Mouse (Mus musculus): ENCODE results near the gene Itga3. TPM values are rescaled to one million over a fixed set of nuclear protein-coding genes. Genes with fewer than 3 reads are reported as not detected.

The Itga3 gene
- polyA plus RNA-seq, 1 experiment, result 0.01 TPM

DNA sequence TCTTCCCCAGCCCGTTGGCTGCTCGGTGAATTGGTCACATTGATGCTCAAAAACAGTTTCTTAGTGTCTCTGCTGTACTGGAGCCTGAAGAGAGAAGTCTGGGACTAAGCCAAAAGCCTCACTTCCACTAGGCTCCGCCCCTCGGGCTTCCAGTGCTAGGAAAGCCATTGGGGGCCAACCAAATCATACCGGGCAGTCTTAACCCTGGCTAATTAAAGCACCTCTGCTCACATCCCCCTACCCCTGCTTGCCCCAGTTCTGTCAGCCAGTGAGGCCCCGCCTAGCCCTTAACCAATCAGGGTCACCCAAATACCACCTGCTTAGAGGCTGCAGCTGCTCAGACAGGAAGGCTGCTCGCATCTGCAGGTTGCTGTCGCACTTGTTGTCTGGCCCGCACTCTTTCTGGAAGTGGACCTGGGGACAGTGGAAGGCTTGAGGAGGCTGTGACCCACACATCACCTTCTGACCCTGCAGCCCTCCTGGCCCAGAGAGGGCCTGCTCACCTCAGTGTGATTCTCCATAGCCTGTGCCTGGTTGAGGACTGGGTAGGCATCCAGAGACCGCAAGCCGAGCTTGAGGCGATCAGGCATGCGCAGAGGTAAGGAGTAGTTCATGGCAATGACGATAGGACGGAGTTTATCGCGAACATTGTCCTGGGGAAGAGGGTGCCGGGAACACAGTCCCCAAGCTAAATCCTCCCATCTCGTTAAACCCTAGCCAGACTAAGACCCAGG, 19.7 kb downstream of the Itga3 start:
- Histone ChIP-seq H3K36me3 (ENCODE audit: control insufficient read depth) (no peaks in the 10 kb centered on the region; the same call in 1 of the 2 replicates), H3K4me3 (replicated peaks) (no peak overlapping the region), H3K9me3 (ENCODE audit: control insufficient read depth, low read length) (no peaks in the 10 kb centered on the region; the same call in 1 of the 2 replicates), H3K4me1 (ENCODE audit: control insufficient read depth) (no peaks in the 10 kb centered on the region), H3K27me3 (ENCODE audit: control insufficient read depth) (peaks cover 5% of the 10 kb centered on the region; the same call in 1 of the 2 replicates)
- TF ChIP-seq GATA1 (IDR thresholded peaks at IDR 0.05; ENCODE audit: low read length), result no peak

DNA sequence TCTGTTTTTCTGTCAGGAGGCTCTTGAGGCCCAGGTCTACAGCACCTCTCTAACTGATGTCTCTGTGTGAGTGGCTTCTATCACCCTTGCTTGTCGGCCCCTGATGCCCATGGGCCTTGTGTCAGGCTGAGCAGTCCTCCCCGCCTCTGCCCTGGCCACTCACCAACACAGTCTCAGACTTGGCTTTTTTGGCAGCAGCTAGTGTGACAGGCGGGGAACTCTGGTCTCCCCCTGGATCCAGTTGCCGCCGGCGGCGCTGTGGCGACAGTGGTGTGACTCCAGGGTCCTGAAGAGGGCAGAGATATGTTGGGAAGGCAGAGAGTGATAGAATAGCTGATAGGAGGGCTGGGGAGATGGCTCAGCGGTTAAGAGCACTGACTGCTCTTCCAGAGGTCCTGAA, 23.5 kb downstream of the Itga3 start:
- Histone ChIP-seq H3K4me3 (replicated peaks) (no peak overlapping the region), H3K27me3 (ENCODE audit: control insufficient read depth) (peaks cover 6% of the 10 kb centered on the region; the same call in 1 of the 2 replicates), H3K4me1 (ENCODE audit: control insufficient read depth) (no peaks in the 10 kb centered on the region), H3K9me3 (ENCODE audit: control insufficient read depth, low read length) (no peaks in the 10 kb centered on the region), H3K36me3 (ENCODE audit: control insufficient read depth) (no peaks in the 10 kb centered on the region; the same call in 1 of the 2 replicates)
- TF ChIP-seq GATA1 (IDR thresholded peaks at IDR 0.05; ENCODE audit: low read length) (no peak), TAL1 (IDR thresholded peaks at IDR 0.05; ENCODE audit: low read length) (no peak)

DNA sequence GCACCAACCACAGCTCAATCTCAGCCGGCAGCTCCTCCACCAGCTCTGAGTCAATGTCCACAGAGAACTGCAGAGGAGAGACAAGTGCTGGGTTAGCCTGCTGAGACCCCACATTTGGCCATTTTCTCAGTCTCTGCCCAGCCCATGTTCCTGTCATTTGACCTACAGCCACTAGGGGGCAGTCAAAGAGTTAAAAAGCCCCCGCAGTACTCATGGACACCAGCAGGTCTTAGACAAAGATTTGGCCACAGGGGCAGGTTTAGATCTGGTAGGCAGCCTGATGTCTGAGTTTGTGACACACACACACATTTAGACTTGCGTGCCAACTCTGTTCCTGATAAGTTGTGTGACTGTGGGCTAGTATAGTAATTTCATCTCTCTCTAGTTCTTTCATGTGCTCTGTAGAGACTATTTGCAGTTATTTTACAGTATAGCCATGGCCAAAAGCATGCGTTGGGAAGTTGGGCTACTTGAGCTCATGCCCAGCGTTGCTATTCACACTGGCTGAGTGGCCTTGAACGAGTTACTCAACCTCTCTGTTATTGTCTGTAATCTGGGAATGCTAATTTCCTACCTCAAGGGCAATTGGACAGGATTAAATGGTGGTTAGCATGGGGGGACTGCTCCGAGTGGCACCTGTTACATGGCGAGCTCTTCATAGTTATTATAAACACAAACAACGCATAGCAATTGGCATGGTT, 29.5 kb downstream of the Itga3 start:
- H3K27me3 ChIP-seq (ENCODE audit: control insufficient read depth), result peaks cover 3% of the 10 kb centered on the region; the same call in 1 of the 2 replicates
- no peaks in the 10 kb centered on the region; the same call in 1 of the 2 replicates for H3K36me3 ChIP-seq (ENCODE audit: control insufficient read depth)
- no peaks in the 10 kb centered on the region for H3K9me3 ChIP-seq (ENCODE audit: control insufficient read depth, low read length)
- H3K4me1 ChIP-seq (ENCODE audit: control insufficient read depth), result peaks cover 11% of the 10 kb centered on the region
- H3K4me3 ChIP-seq (replicated peaks), result no peak overlapping the region
- no peak for TF ChIP-seq GATA1 (IDR thresholded peaks at IDR 0.05; ENCODE audit: low read length)
- TF ChIP-seq TAL1 (IDR thresholded peaks at IDR 0.05; ENCODE audit: low read length), result no peak

DNA sequence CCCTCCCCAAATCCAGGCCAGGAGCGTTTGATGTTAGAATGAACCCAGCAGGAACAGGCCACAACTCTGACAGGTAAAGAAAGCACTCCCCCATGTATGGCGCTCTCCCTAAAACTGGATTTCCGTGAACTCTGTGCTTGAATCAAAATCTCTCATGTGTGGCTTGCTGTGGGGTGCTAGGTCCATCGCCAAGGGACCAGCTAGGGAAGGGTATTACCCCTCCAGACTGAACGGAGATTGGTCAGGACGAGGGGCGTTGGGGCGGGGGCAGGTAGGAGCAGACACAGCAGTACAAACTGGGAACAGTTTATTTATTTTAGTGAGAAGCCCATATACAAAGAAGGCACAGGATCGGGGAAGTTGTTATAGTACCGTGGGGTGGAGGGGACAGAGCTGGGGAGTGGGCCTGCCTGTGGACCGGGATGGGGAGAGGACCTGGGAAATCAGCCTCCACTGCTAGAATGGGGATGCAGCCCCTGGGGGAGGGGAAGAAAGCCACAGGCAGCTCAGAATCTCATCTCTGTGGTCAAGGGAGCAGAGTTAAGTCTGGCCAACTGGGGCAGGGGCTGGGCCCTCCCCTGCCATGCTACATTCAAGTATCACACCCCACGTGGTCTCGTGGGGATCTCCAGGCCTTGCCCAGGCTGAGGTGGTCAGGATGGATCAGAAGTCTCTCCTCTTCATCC, 32.3 kb downstream of the Itga3 start:
- Histone ChIP-seq H3K9me3 (ENCODE audit: control insufficient read depth, low read length) (no peaks in the 10 kb centered on the region), H3K4me1 (ENCODE audit: control insufficient read depth) (peaks cover 38% of the 10 kb centered on the region), H3K4me3 (replicated peaks) (no peak overlapping the region), H3K27me3 (ENCODE audit: control insufficient read depth) (peaks cover 3% of the 10 kb centered on the region; the same call in 1 of the 2 replicates), H3K36me3 (ENCODE audit: control insufficient read depth) (peaks cover 2% of the 10 kb centered on the region)
- TF ChIP-seq TAL1 (IDR thresholded peaks at IDR 0.05; ENCODE audit: low read length) (no peak), GATA1 (IDR thresholded peaks at IDR 0.05; ENCODE audit: low read length) (no peak)

DNA sequence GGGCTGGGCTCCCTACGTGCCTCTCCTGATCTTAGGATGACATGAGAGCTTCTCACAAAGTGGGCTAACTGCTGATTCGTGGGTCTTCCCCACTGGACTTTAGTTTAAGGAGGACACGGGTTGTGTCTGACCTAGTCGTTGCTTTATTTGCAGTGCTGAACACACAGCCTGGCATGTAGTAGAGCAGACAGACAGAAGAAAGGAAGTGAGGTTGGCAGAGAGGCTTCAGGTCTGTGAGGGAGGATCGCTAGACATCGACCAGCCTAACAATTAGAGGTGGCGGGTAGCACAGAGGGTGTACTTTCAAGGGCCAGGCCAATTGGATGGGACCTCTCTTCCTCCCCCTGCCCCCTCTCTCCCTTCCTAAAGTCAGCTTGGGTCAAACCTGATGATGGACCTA, 33.0 kb downstream of the Itga3 start:
- Histone ChIP-seq H3K36me3 (ENCODE audit: control insufficient read depth) (peaks cover 9% of the 10 kb centered on the region), H3K27me3 (ENCODE audit: control insufficient read depth) (peaks cover 3% of the 10 kb centered on the region; the same call in 1 of the 2 replicates), H3K9me3 (ENCODE audit: control insufficient read depth, low read length) (no peaks in the 10 kb centered on the region), H3K4me3 (replicated peaks) (no peak overlapping the region), H3K4me1 (ENCODE audit: control insufficient read depth) (peaks cover 42% of the 10 kb centered on the region)
- TF ChIP-seq TAL1 (IDR thresholded peaks at IDR 0.05; ENCODE audit: low read length), result no peak
- no peak for TF ChIP-seq GATA1 (IDR thresholded peaks at IDR 0.05; ENCODE audit: low read length)

DNA sequence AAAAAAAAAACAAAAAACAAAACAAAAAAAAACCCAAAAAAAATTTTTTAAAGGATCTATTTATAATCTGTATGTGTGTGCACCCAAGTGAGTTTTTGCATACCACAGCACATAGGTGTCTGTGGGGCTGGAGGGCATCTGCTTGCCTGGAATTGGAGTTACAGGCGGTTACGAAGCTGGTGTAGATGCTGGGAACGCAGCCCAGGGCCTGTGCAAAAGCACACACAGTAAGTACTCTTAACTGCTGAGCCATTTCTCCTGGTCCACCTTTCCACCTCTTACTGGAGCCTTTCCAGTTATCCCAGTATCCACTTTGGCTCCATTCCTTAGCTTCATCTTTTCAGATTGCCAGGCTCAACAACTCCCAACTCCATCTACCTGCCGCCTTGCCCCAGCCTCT, 33.5 kb downstream of the Itga3 start:
- TF ChIP-seq GATA1 (IDR thresholded peaks at IDR 0.05; ENCODE audit: low read length) (no peak), TAL1 (IDR thresholded peaks at IDR 0.05; ENCODE audit: low read length) (no peak)
- Histone ChIP-seq H3K9me3 (ENCODE audit: control insufficient read depth, low read length) (no peaks in the 10 kb centered on the region), H3K4me1 (ENCODE audit: control insufficient read depth) (peaks cover 44% of the 10 kb centered on the region), H3K4me3 (replicated peaks) (no peak overlapping the region), H3K27me3 (ENCODE audit: control insufficient read depth) (peaks cover 2% of the 10 kb centered on the region; the same call in 1 of the 2 replicates), H3K36me3 (ENCODE audit: control insufficient read depth) (peaks cover 14% of the 10 kb centered on the region)

DNA sequence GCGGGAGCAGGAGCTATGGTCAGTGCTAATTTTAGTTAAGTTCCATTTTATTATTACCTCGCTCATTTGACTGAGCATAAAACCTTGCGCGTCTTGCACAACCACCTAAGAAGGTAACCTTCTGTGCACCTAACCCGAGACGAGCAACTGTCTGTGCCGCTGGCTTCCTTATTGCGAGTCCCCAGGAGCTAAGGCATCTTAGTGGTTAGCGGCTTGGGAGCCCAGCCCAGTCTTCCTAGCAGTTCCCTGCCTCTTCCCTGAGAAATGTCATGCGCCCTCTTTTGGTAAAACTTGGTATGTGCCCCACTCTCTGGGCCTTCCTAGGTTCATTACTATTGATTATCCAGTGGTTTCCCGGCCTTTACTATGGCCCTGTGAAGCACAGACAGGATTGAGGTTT, 34.5 kb downstream of the Itga3 start:
- peaks cover 44% of the 10 kb centered on the region for H3K4me1 ChIP-seq (ENCODE audit: control insufficient read depth)
- peaks cover 24% of the 10 kb centered on the region for H3K36me3 ChIP-seq (ENCODE audit: control insufficient read depth)
- TF ChIP-seq TAL1 (IDR thresholded peaks at IDR 0.05; ENCODE audit: low read length) (no peak), GATA1 (IDR thresholded peaks at IDR 0.05; ENCODE audit: low read length) (no peak)
- peak overlapping the region; percentile 87 for H3K4me3 ChIP-seq (replicated peaks)
- no peaks in the 10 kb centered on the region for H3K9me3 ChIP-seq (ENCODE audit: control insufficient read depth, low read length)
- H3K27me3 ChIP-seq (ENCODE audit: control insufficient read depth), result no peaks in the 10 kb centered on the region

DNA sequence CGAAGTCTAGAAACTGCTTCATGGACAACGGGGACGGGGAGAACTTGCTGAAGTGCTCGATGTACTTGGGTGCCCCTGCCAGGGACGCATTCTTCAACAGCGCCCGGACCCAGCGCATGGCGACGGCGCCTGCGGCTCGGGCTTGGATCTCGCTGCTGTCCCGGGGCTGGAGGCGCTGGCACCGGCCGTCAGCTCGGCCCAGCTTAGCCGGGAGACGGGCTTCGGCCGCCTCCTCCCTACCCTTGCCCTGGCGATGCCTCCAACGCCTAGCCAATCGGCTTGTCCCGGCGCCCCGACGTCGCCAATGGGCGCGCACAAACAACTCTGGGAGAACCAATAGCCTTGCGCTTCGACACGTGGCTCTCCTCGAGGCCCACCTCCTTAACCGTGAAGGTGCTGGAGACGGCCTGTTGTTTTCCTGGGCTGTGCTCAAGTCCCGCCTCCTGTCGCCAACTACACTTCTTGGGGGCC, 35.4 kb downstream of the Itga3 start, which contains the start of gene Pdk2:
TSS of gene Pdk2 (minus strand) at position 216 of the 471 bp plus-strand sequence.
- H3K27me3 ChIP-seq (ENCODE audit: control insufficient read depth), result no peaks in the 10 kb centered on the region
- H3K36me3 ChIP-seq (ENCODE audit: control insufficient read depth), result peaks cover 32% of the 10 kb centered on the region
- H3K4me1 ChIP-seq (ENCODE audit: control insufficient read depth), result peaks cover 44% of the 10 kb centered on the region
- H3K9me3 ChIP-seq (ENCODE audit: control insufficient read depth, low read length), result no peaks in the 10 kb centered on the region
- H3K4me3 ChIP-seq (replicated peaks), result peak within 1 kb of the TSS; percentile 87
- TF ChIP-seq TAL1 (IDR thresholded peaks at IDR 0.05; ENCODE audit: low read length), result no peak
- TF ChIP-seq GATA1 (IDR thresholded peaks at IDR 0.05; ENCODE audit: low read length), result no peak
